Mouse (Mus musculus) kidney, adult 8-10 months (tissue): ENCODE measurements at regions not wholly inside any gene's neighbourhood (a gene's known extent, or its start where the extent isn't known, plus 50 kb on each side); places are given as distances from the start of the nearest gene placed in this dataset.

Experiments used
- DNase-seq, 2 experiments: peaks; one replicate each; pipeline ENCODE4 v3.0.0; 2022

DNA sequence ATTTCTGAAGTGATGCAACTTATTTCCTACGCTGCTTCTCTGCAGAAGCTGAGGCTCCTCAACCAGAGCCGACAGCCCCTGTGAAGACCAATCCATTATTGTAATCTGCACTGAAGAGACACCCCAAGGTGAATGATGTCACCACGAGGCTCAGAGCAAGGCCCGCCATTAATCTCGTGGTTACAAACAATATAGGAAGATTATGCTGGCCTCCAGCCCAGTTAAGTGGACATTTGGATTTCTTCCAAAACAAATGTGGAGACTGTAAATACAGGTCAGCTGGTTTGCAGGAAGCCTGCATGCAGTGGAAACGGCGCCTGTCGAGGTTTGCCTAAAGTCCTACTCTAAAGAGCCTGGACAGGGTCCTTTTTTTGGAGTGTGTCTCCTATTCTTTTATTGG lies 390.6 kb upstream of the Zmiz1 start:
- DNase-seq: peak; percentile 7 to 15

DNA sequence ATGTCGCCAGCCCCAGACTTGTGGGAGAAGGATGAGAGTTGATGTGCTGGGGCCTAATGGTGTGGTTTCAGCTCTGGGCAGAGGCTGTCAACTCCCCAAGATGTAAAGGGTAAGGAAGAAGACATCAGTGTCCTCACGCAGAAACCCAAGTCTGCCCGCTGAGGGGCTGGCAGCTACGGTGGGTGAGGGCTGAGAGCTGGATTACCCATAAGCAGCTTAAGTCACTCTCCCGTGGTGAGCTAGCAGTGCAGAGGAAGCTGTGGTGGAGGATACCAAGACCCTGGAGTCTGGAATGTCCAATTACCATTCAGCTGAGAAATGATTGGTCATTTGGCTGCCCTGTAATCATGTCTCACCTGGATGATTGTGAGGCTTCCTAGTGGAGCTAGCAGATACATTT lies 385.8 kb upstream of the Zmiz1 start:
- DNase-seq: no peak

DNA sequence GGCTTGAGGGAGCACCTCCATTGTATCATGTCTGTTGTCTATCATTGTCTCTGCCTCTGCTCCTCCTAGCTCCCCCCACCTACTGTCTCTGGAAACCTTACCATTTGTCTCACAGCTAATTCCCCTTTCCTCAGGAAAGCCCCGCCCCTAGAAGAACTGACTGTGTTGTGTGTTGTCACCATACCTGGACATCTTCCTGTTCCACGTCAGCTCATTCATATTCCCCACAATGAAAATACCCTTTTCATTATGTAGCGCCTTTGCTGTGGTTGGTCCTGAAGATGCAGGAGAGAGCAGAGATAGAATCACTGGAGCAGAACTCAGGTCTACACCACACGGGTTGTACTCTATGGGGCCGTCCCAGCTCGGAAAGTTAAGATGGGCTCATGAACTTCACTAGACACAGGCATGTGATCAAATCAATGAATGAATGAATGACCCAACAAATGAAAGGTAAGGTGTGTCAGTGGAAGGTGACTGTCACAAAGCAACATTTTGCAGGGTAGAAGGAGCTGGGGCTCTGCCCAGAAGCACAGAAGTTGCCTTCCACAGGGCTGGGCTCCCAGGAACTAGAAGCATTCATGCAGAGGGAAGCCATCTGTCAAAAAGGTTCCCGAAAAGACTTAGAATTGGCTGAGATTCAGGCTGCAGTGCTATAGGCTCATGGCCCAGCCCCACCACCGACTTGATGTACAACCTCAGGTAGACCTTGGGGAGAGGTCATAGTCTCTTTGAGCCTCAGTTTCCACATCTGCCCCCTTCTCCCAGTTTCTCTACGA lies 384.8 kb upstream of the Zmiz1 start:
- DNase-seq: no peak

DNA sequence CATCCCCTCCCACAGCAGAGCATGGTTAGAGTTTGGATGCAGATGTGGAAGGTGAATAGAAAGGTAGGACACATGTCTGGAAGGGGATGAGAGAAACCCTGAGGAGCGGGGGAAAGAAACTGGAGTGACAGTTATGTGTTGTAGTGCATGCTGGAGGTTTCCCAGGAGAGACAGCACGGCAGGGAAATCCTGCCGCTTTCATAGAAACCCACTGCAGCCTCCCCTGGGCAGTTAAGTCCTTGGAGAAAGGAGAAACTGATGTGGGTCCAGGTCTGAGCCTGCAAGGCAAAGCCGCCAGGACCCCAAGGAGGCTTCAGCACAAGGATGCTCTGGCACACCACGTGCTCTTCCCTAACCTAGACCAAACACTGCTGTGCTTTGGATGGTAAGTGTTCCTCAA lies 384.1 kb upstream of the Zmiz1 start:
- no peak for DNase-seq

DNA sequence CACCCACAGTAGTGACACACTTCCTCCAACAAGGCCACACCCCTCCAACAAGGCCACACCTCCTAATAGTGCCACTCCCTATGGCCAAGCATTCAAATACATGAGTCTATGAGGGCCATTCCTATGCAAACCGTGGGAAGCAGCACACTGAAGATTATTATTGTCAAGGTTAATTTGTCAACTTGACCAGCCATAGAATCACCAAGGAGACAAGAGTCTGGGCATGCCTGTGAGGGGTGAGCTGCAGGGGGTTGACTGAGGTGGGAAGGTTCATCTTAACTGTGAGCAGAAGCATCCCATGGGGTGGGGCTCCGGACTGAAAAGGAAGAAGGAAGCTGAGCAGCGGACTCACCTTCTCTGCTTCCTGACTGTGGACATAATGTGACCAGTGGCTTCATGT lies 378.6 kb upstream of the Zmiz1 start:
- no peak for DNase-seq

GRCm38 (mm10) chr14:25083847-25084246 lies 375.1 kb upstream of the Zmiz1 start:
- DNase-seq: no peak

- DNase-seq: no peak
Observed at GRCm38 (mm10) chr14:25096786-25097185, 362.2 kb upstream of the Zmiz1 start.

- DNase-seq: no peak
Observed at GRCm38 (mm10) chr14:25105391-25105790, 353.6 kb upstream of the Zmiz1 start.

DNA sequence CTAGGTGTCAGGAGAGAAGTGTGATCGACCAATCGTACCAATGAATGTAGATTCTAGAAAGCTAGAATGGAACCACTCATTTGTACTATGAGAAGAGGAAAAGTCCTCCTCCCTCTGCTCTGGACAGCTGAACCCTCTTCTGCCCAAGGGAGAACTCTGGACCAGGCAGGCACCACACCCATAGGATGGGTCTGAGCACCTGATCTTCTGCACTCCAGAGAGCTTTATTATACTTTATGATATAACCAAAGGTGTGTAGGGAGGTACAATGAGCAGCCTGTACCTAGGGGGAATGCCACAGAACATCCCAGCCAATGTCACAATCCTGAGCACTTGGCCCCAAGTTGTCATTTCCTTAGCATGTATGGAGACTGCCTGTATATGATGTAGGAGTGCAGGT lies 352.5 kb upstream of the Zmiz1 start:
- no peak for DNase-seq

- peak; percentile 26 to 30 for DNase-seq
Observed at GRCm38 (mm10) chr14:25108101-25108652, 350.8 kb upstream of the Zmiz1 start.

- DNase-seq: peak; percentile 91 to 94
Observed at GRCm38 (mm10) chr14:25108701-25109290, 350.2 kb upstream of the Zmiz1 start.

GRCm38 (mm10) chr14:25109691-25110090 lies 349.3 kb upstream of the Zmiz1 start:
- DNase-seq: no peak

DNA sequence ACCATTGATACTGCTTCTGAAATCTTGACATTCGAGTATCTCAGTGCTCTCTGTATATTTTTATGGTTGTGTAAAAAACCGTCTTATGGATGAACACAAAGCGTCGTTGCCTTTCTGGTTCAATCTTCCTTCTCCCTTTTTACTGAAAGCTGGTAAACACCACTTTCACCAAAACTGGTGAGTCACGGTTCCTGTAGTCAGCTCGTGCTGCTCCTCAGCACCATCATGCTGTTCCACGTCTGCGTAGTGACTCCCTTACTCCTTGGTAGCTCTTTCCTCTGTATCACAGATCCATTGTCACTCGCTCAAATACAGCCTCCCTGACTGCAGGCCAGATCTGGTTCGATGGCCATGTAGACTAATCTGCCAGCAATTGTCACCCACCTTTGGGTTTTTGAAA lies 346.2 kb upstream of the Zmiz1 start:
- DNase-seq: no peak

DNA sequence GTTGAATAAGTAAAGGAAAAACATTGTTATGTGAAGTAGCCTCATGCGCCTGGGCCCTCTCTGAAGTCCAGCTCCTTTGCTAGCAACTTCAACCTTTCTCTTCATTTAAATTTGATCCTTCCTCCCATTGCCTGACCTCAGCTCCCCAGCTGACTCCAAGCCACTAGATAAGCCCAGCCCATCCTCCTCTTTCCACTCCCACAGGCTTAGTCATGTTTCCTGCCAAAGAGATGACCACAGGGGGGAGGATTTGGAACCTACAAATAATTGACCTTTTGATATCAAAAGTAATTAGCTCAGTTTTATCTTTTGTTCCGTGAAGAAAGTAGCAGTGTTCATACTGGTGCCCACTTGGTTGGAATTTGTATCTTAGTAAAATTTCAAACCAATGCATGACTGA lies 345.7 kb upstream of the Zmiz1 start:
- no peak for DNase-seq

GRCm38 (mm10) chr14:25116424-25116823 lies 342.6 kb upstream of the Zmiz1 start:
- DNase-seq: peak; percentile 57 to 84

- no peak for DNase-seq
Observed at GRCm38 (mm10) chr14:25119999-25120398, 339.0 kb upstream of the Zmiz1 start.

DNA sequence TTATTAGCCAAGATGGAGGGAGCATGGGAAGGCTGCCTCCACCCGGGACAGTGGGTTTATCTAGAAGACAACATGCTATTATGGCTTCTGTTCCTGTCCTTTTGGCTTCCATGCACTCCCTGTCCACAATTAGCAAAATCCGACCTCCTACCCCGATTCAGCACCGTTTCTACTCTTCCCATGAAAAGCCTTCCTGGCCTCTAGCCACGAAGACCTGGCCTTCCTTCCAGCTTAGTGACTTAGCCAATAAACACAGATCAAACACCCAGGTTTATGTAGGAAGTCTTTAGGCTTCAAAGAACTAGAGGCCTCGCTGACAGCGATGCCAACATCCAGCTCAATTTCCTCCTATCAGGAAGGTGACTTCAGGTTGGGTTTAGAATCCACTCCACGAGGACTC lies 338.5 kb upstream of the Zmiz1 start:
- no peak for DNase-seq

- no peak for DNase-seq
Observed at GRCm38 (mm10) chr14:25122971-25123535, 335.9 kb upstream of the Zmiz1 start.

DNA sequence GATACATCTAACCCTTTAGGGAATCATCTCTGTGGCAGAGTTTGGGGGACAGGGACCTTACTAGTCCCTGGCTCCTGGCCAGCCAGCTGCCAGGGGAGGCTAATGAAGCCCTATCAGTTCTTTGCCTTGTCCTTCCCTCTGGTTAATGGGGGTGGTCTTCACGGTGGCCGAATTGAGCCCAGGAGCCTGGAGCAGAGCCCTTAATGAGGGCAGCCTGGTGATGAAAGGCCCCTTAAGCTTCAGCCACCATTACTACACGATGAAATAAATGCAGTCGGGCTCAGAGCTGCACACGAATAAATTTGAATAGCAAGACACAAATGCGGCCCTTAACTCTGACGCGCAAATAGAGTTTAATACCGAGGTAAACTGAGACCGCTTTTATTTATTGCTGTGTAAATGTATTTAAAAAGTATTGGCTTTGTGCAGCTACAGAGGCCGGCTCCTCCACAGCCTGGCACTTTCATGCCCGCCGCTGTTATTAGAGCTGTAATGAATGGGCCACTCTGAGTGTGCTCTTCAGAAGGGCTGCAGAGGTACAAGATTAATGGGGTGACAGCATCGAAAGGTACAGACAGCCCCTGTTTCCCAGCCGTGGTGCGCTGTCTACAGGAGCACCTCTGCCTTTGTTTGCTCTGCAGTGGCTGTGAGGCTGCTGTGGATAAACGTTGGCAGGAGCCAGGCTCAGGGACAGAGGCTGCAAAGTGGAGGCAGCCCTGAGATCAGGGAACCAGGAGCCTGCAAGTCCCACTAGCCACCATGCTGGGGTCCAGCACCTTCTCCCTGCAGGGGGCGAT lies 335.2 kb upstream of the Zmiz1 start:
- no peak for DNase-seq

- no peak for DNase-seq
Observed at GRCm38 (mm10) chr14:25126544-25126943, 332.4 kb upstream of the Zmiz1 start.

GRCm38 (mm10) chr14:25127544-25128159 lies 331.3 kb upstream of the Zmiz1 start:
- no peak for DNase-seq

DNA sequence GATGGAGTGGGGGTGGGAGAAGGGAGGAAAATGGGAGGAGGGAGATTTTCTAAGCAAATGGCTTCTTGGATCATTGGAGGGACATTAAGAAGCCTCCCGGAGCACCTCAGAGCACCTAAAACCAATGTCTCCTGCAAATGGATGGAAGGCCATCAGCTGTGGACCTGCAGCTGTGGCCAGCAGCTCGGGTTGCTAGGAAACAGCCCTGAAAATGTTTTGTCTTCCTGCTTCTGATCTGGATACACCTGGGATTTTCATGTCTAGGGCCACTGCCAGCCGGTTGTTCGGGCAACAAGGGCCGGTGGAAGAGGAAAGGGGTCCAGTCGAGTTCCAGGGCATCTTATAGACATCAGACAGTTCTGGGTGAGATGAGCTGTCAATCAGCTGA lies 330.8 kb upstream of the Zmiz1 start:
- no peak for DNase-seq

DNA sequence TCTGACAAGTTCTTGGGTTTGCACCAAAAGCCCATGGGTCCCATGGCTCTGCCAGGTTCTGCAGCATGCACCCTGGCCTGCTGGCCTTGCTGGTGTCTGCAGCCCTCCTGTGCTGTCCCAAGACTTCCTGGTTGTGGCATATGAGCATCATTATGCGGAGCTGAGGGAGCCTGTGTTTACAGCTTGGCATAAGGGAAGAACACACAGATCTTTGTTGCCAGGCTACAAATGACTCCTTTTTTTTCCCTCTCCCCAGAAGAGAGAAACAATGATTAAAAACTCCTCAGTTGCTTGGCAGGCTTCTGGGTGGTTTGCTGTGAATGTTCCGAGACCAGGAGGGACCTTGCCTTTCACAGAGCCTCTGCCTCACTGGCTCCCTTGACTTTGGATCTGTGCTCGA lies 323.6 kb upstream of the Zmiz1 start:
- no peak for DNase-seq
